ENCODE assay signal across 11 mouse cellular contexts in genomic region chr5:21724872-21725271, GRCm38 (mm10). TPM values are rescaled to one million over a fixed set of nuclear protein-coding genes. Genes with fewer than 3 reads are reported as not detected.
DNase-seq lines count a peak whose midpoint lies in the region; ATAC-seq and TF ChIP-seq lines count a peak whose summit lies in the region.
"Had no signal": no experiment of that assay in that cellular context is flagged by ENCODE, and none has a peak within 500 bp of the region (broad histone marks: within the 10 kb centered on the region; RNA-seq: fewer than 3 reads in every experiment).

No protein-coding gene starts in this region.

- H3K9me3 ChIP-seq in lung, embryonic 15.5 days = no peaks in the 10 kb centered on the region
- H3K9me3 ChIP-seq in forebrain, embryonic 15.5 days = no peaks in the 10 kb centered on the region
- H3K9me3 ChIP-seq in limb, embryonic 14.5 days (ENCODE audit: control insufficient read depth, low read length) = no peaks in the 10 kb centered on the region
- H3K9me3 ChIP-seq in stomach, embryonic 15.5 days = no peaks in the 10 kb centered on the region

- H3K27ac ChIP-seq in lung, embryonic 15.5 days = 0 out of 2 replicates have a peak overlapping the region, but pooled peaks have one; percentile 9
- peak overlapping the region; percentile 77 for H3K27ac ChIP-seq in forebrain, embryonic 15.5 days (replicated peaks)
- H3K27ac ChIP-seq in limb, embryonic 14.5 days (replicated peaks; ENCODE audit: low read depth, low read length) = peak overlapping the region; percentile 77
- H3K27ac ChIP-seq in stomach, embryonic 15.5 days = peak overlapping the region; percentile 45
- H3K27ac ChIP-seq: gastrocnemius, adult 2 months had no signal

- no peaks in the 10 kb centered on the region for H3K4me1 ChIP-seq in lung, embryonic 15.5 days
- peaks cover 13% of the 10 kb centered on the region for H3K4me1 ChIP-seq in forebrain, embryonic 15.5 days
- H3K4me1 ChIP-seq in limb, embryonic 14.5 days (ENCODE audit: control insufficient read depth, insufficient read depth, low read length) = peaks cover 8% of the 10 kb centered on the region; the same call in 1 of the 2 replicates
- H3K4me1 ChIP-seq in stomach, embryonic 15.5 days = no peaks in the 10 kb centered on the region

- no peaks in the 10 kb centered on the region for H3K36me3 ChIP-seq in lung, embryonic 15.5 days
- no peaks in the 10 kb centered on the region for H3K36me3 ChIP-seq in forebrain, embryonic 15.5 days
- H3K36me3 ChIP-seq in limb, embryonic 14.5 days (ENCODE audit: control insufficient read depth, insufficient read depth, low read length) = no peaks in the 10 kb centered on the region
- H3K36me3 ChIP-seq in stomach, embryonic 15.5 days = no peaks in the 10 kb centered on the region

- 37% methylated on average over 7 of the region's 7 CpGs for WGBS in lung, embryonic 15.5 days
- WGBS in forebrain, embryonic 15.5 days = 3% methylated on average over 7 of the region's 7 CpGs
- WGBS in limb, embryonic 14.5 days = 30% methylated on average over 7 of the region's 7 CpGs
- 24% methylated on average over 7 of the region's 7 CpGs for WGBS in stomach, embryonic 15.5 days

- no peak for TF ChIP-seq POLR2A in limb, embryonic 14.5 days (IDR thresholded peaks at IDR 0.05; ENCODE audit: borderline replicate concordance, extremely low read depth, insufficient read depth, insufficient read length)

- H3K9ac ChIP-seq in lung, embryonic 15.5 days = no peak overlapping the region
- no peak overlapping the region; the same call in 1 of the 2 replicates for H3K9ac ChIP-seq in forebrain, embryonic 15.5 days (replicated peaks)
- no peak overlapping the region for H3K9ac ChIP-seq in limb, embryonic 14.5 days (ENCODE audit: low read depth, low read length, severe bottlenecking)
- no peak overlapping the region for H3K9ac ChIP-seq in stomach, embryonic 15.5 days

- DNase-seq in lung, adult 18-20 months = no peak
- DNase-seq in limb, embryonic 14.5 days (ENCODE audit: low spot score) = peak; percentile 30
- DNase-seq in right cerebral cortex, postnatal 4 days = no peak
- no peak for DNase-seq in adrenal gland, postnatal 4 days (ENCODE audit: low spot score in 2 of 2)
- DNase-seq: adrenal gland, postnatal 14 days; cerebellum, postnatal 10 days; gastrocnemius, adult 2 months; kidney, postnatal 14 days had no signal

- no peak for ATAC-seq in lung, embryonic 15.5 days (ENCODE audit: borderline replicate concordance, extremely low read depth, low FRiP score, low TSS enrichment)
- ATAC-seq in forebrain, embryonic 15.5 days (replicated peaks) = peak; percentile 77
- ATAC-seq in limb, embryonic 14.5 days (ENCODE audit: low FRiP score, low read depth) = 0 out of 2 replicates have a peak, but pooled peaks have one; percentile 55
- ATAC-seq in stomach, embryonic 15.5 days (ENCODE audit: insufficient read depth, low FRiP score, low read depth) = no peak

- H3K4me3 ChIP-seq in lung, embryonic 15.5 days = no peak overlapping the region
- H3K4me3 ChIP-seq in forebrain, embryonic 15.5 days = no peak overlapping the region
- no peak overlapping the region for H3K4me3 ChIP-seq in limb, embryonic 14.5 days (replicated peaks; ENCODE audit: low read length)
- H3K4me3 ChIP-seq in stomach, embryonic 15.5 days (replicated peaks) = no peak overlapping the region
- H3K4me3 ChIP-seq: gastrocnemius, adult 2 months had no signal

- H3K4me2 ChIP-seq in lung, embryonic 15.5 days = no peak overlapping the region
- no peak overlapping the region for H3K4me2 ChIP-seq in forebrain, embryonic 15.5 days (replicated peaks)
- H3K4me2 ChIP-seq in limb, embryonic 14.5 days (replicated peaks; ENCODE audit: low read depth, low read length, severe bottlenecking) = no peak overlapping the region
- no peak overlapping the region for H3K4me2 ChIP-seq in stomach, embryonic 15.5 days

- no peaks in the 10 kb centered on the region for H3K27me3 ChIP-seq in lung, embryonic 15.5 days
- no peaks in the 10 kb centered on the region for H3K27me3 ChIP-seq in forebrain, embryonic 15.5 days
- no peaks in the 10 kb centered on the region for H3K27me3 ChIP-seq in limb, embryonic 14.5 days (ENCODE audit: control insufficient read depth, insufficient read depth, low read length)
- H3K27me3 ChIP-seq in stomach, embryonic 15.5 days (replicated peaks) = no peaks in the 10 kb centered on the region

RNA-seq across cellular contexts. Expression of gene Pmpcb, which starts 12.1 kb away (rescaled TPM):
- 76.3 and 78.8 TPM in 2 replicates for polyA plus RNA-seq in lung, embryonic 15.5 days (2015; fragmentation: Nextera tagmentation; extraction: Ambion mirVana)
- 85.3 and 89.1 TPM in 2 replicates for polyA plus RNA-seq in forebrain, embryonic 15.5 days (2015; fragmentation: Nextera tagmentation; extraction: Ambion mirVana)
- 63.2 and 80.0 TPM in 2 replicates for polyA plus RNA-seq in limb, embryonic 14.5 days (2012; rRNA removed)
- polyA plus RNA-seq in limb, embryonic 14.5 days (2014; fragmentation: Nextera tagmentation; extraction: Ambion mirVana) = 82.7 and 85.1 TPM in 2 replicates
- polyA plus RNA-seq in stomach, embryonic 15.5 days (2015; fragmentation: Nextera tagmentation; extraction: Ambion mirVana) = 75.9 and 78.2 TPM in 2 replicates
- 100 to 1,000 TPM; 213 to 227 TPM for total RNA-seq in adrenal gland, postnatal 4 days (2021)

RNA-seq across cellular contexts. Expression of gene Napepld, which starts 23.7 kb away (rescaled TPM):
- 4.0 and 4.9 TPM in 2 replicates for polyA plus RNA-seq in lung, embryonic 15.5 days (2015; fragmentation: Nextera tagmentation; extraction: Ambion mirVana)
- 3.9 and 4.2 TPM in 2 replicates for polyA plus RNA-seq in forebrain, embryonic 15.5 days (2015; fragmentation: Nextera tagmentation; extraction: Ambion mirVana)
- 2.3 and 2.7 TPM in 2 replicates for polyA plus RNA-seq in limb, embryonic 14.5 days (2012; rRNA removed)
- polyA plus RNA-seq in limb, embryonic 14.5 days (2014; fragmentation: Nextera tagmentation; extraction: Ambion mirVana) = 2.1 and 2.2 TPM in 2 replicates
- 2.6 and 3.3 TPM in 2 replicates for polyA plus RNA-seq in stomach, embryonic 15.5 days (2015; fragmentation: Nextera tagmentation; extraction: Ambion mirVana)
- 10 to 100 TPM; 22.1 to 24.7 TPM for total RNA-seq in adrenal gland, postnatal 4 days (2021)

Comparison
In these comparisons a context has a peak if more than half of its experiments do, and no peak if none do; other contexts are left out.
1. ATAC-seq: peak in forebrain, embryonic 15.5 days (single experiment) and limb, embryonic 14.5 days (single experiment); none in lung, embryonic 15.5 days (single experiment) and stomach, embryonic 15.5 days (single experiment).
2. H3K27ac ChIP-seq: peak in every context shown above with its lines; median percentile 77 in forebrain, embryonic 15.5 days; 77 in limb, embryonic 14.5 days; 45 in stomach, embryonic 15.5 days; 9 in lung, embryonic 15.5 days.